Mouse (Mus musculus) MEL-GATA-1-ER (cell line): ENCODE data around the gene Gtf2f2.
A peak's percentile ranks its signal among the peaks of the same experiment; 100 is the strongest.
"Not testable (repeated sequence)": the region's sequence is repeated elsewhere in the genome, so short reads cannot be mapped to it uniquely, and the experiment has no call there.

Source experiments
- DNase-seq: peaks from one replicate; pipeline ENCODE4 v3.0.0-alpha.2; 2012; ENCODE audit warnings: low read depth; ENCODE audit errors: extremely low read depth

The Gtf2f2 gene

DNA sequence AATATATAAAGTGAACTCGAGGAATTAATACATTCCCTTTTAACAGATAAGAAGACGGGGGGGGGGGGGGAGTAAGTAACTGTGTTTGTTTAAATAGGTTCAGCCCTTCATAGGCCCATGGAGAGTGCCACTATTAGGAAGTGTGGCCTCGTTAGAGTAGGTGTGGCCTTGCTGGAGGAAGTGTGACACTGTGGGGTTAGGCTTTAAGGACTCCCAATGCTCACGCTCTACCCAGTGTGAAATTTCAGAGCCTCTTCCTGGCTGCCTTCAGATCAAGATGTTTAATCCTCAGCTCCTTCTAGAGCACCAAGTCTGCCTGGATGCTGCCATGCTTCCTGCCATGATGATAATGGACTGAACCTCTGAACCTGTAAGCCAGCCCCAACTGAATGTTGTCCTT lies 8.9 kb downstream of the Gtf2f2 start:
- DNase-seq: peak; percentile 12

GRCm38 (mm10) chr14:75998082-75998481 lies 12.6 kb downstream of the Gtf2f2 start:
- no peak for DNase-seq

DNA sequence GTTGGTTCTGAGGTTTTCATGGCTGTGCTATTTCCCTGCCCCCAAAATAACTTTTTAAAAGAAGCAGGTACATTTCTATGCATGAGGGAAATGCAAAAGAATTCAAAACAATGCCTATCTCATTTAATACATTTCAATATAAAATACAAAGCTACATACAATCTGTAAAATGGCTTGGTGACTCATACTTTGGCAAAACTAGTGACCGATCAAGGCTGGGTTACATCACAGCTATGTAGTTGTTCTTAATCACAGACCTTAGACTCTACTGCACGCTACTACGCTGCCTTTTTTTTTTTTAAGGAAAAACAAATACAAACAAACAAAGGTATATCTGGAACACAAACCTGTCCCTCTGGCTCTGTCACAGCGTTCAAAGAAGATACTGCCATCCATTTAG lies 18.3 kb downstream of the Gtf2f2 start:
- DNase-seq: no peak

- DNase-seq: no peak
Observed at GRCm38 (mm10) chr14:75990936-75991335, 19.7 kb downstream of the Gtf2f2 start.

- no peak for DNase-seq
Observed at GRCm38 (mm10) chr14:75989168-75989567, 21.5 kb downstream of the Gtf2f2 start.

DNA sequence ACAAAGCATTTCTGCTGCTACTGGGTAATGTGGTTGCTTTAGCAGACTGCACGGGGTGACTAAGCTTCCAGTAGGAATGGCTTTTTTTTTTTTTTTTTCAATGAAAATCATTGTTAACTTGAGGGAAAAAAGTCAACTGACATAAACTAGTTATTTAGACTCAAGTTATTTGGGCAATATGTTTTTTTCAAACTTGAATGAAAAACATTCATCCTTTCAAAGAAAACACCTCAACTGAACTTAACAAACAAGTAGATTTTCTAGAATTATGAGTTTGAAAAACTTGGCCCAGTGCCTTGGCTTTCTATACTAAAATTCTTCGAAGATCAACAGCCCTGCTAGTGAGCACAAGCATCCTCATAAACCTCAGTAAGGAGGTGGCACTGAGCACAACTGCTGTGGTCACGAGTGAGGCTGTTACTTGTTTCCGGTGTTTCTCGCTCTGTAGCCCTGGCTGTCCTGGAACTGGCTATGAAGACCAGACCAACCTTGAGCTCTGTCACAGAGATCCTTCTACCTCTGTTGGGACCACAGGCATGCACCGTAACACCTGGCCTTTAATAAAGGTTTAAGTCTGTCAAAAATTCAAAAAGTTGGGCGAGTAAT lies 23.7 kb downstream of the Gtf2f2 start:
- DNase-seq: no peak

- no peak for DNase-seq
Observed at GRCm38 (mm10) chr14:75985112-75985511, 25.6 kb downstream of the Gtf2f2 start.

DNA sequence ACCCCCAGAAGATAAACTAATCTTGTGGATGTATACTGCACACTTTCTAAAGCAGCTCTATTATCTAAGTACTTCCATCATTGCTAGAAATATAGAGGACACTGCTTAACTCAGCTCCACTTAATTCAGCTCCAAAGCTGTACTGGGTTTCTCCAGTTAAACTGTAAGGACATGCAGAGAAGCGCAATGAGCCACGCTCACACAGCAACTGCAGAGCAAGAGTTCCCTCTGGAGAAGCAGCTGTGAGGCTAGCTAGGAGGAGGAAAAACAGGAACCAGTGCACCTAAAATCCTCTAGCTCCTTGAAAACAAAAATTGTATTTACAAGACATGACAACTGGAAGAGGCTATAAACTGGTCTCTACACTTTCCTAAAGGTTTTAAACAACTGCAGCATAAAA lies 26.8 kb downstream of the Gtf2f2 start:
- no peak for DNase-seq

GRCm38 (mm10) chr14:75981231-75981630 lies 29.4 kb downstream of the Gtf2f2 start:
- no peak for DNase-seq

- no peak for DNase-seq
Observed at GRCm38 (mm10) chr14:75976107-75976506, 34.6 kb downstream of the Gtf2f2 start.

- DNase-seq: no peak
Observed at GRCm38 (mm10) chr14:75967291-75967690, 43.4 kb downstream of the Gtf2f2 start.

- no peak for DNase-seq
Observed at GRCm38 (mm10) chr14:75964433-75964832, 46.2 kb downstream of the Gtf2f2 start.

- DNase-seq: no peak
Observed at GRCm38 (mm10) chr14:75964000-75964399, 46.7 kb downstream of the Gtf2f2 start.

- no peak for DNase-seq
Observed at GRCm38 (mm10) chr14:75963215-75963614, 47.5 kb downstream of the Gtf2f2 start.

DNA sequence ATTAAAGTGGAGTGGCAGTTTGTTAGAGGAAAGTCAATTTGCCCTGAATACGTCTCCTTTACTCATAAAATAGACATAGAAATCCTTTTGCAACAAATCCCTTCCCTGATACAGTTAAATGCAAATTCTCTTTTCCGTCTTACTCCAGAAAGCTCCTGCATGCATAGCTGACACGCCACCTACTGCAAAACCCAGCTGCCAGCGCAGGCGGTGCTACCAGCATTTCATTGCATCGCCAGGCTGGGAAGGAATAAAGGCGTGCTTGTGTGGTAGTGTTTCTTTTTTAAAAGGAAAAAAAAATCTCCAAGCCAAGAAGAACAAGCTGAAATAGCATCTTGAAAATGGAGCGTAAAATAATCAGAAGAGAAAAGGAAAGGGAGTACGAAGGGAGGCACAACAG lies 48.4 kb downstream of the Gtf2f2 start:
- no peak for DNase-seq

DNA sequence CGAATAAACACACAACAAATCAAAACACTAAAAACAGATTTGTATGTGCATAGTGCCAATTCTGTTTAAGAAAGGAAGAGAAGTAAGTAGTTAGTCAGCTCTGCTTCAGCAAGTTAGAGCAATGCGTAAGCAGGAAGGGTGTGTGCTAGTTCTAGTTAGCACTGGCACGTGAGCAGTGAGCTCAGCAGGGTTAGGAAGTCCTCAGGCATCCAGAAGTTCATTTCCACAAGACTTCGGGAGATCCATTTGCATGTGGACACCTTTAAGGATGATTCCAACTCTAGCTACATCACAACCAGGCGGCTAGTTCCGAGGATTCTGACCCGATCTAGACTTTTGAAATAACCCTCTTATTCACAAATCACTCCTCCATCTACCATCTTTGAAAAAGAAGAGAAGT lies 55.9 kb downstream of the Gtf2f2 start, which contains the start of gene Kctd4:
Gene Kctd4 (plus strand): TSS at position 244 of the 400 bp plus-strand sequence.
- DNase-seq: no peak

GRCm38 (mm10) chr14:75953011-75953410 lies 57.7 kb downstream of the Gtf2f2 start:
- DNase-seq: no peak

GRCm38 (mm10) chr14:75947674-75948073 lies 63.0 kb downstream of the Gtf2f2 start:
- DNase-seq: no peak

- DNase-seq: no peak
Observed at GRCm38 (mm10) chr14:75942365-75942764, 68.3 kb downstream of the Gtf2f2 start.

- DNase-seq: no peak
Observed at GRCm38 (mm10) chr14:75941500-75941899, 69.2 kb downstream of the Gtf2f2 start.

- no peak for DNase-seq
Observed at GRCm38 (mm10) chr14:75937714-75938113, 73.0 kb downstream of the Gtf2f2 start.

DNA sequence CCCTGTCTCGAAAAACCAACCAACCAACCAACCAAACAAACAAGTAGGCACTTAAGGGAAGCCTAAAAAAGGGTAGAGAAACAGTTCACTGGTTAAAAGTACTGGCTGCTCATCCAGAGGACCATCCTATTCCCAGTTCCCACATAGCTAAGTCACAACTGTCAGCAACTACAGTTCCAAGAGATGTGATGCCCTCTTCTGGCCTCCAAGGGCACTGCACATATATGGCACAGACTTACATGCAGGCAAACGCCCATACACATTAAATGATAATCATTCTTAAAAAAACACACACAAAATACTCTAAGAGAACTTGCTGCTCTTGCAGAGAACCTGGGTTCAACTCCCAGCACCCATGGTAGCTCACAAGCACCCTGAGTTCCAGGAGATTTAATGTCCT lies 76.3 kb downstream of the Gtf2f2 start:
- peak; percentile 12 for DNase-seq

DNA sequence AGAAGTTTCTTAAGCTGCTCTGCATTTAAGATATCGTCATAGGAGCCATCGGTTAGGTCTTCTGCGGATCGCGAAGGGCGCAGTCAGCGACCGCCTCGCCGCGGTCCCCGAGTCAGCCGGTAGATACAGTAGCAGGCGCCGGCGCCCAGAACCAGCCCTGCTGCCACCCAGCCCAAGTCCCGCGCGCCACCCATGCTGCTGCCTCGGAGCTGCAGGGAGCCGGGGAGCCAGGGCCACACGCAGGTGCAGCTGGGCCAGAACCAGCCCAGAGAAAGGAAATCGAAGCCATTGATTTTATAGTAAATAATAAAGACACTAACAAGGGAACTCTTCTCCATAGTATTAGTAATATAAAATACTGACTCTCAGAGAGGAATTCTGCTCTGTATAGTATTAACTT lies 79.4 kb downstream of the Gtf2f2 start:
- DNase-seq: no peak

- DNase-seq: not testable (repeated sequence)
Observed at GRCm38 (mm10) chr14:75929713-75930112, 81.0 kb downstream of the Gtf2f2 start.
